Mouse (Mus musculus) gastrocnemius, postnatal 36 days (tissue): ENCODE results near the gene Adamts1. TPM values are rescaled to one million over a fixed set of nuclear protein-coding genes. Genes with fewer than 3 reads are reported as not detected.
A peak's percentile ranks its signal among the peaks of the same experiment; 100 is the strongest.

Experiments
- DNase-seq, 2 experiments: peaks; one replicate each; pipeline ENCODE4 v3.0.0; 2022
- intact Hi-C: fragments of 180-260 bp; cut with DNase I; formaldehyde crosslinking; loops from one replicate; pipeline ENCODE4 v1.15.1; 2025
- long read RNA-seq, 2 experiments: library from polyadenylated mRNA; stranded (forward); transcript quantifications; one replicate each; pipeline ENCODE4 v2.0.0; 2021
- total RNA-seq, 2 experiments: library from RNA; stranded (reverse); gene quantifications; 2 replicates each; pipeline ENCODE4 v1.2.3; 2021

Gene Adamts1
- 10 to 100 TPM; 36.7 to 49.6 TPM for total RNA-seq
- long read RNA-seq, experiment 1, full-length matches to known transcripts = 11 of 39 reads
- long read RNA-seq, experiment 1, partial matches to known transcripts = 2 of 39 reads
- long read RNA-seq, experiment 1, other reads (novel, unspliced or antisense) = 26 of 39 reads
- long read RNA-seq, experiment 2, full-length matches to known transcripts = 13 of 45 reads
- long read RNA-seq, experiment 2, partial matches to known transcripts = 1 of 45 reads
- long read RNA-seq, experiment 2, other reads (novel, unspliced or antisense) = 31 of 45 reads

- intact Hi-C loops = loop anchor here (5.0 kb wide), 2 partner anchors 1444 to 1459 kb away; no protein-coding TSS in a partner anchor
- peak; percentile 86 to 91 for DNase-seq
Measured at GRCm38 (mm10) chr16:85802954-85803353, at the start of gene Adamts1. TSS of gene Adamts1 (minus strand) at chr16:85803113.

GRCm38 (mm10) chr16:85827066-85827465 lies 24.2 kb upstream of the Adamts1 start:
- intact Hi-C loops = no loop called here
- no peak for DNase-seq

GRCm38 (mm10) chr16:85822330-85822916 lies 19.5 kb upstream of the Adamts1 start:
- intact Hi-C loops = no loop called here
- no peak for DNase-seq

- intact Hi-C loops = no loop called here
- DNase-seq = no peak
Measured at GRCm38 (mm10) chr16:85819808-85820458, 17.0 kb upstream of the Adamts1 start.

GRCm38 (mm10) chr16:85814116-85814515 lies 11.2 kb upstream of the Adamts1 start:
- intact Hi-C loops = no loop called here
- no peak for DNase-seq

- intact Hi-C loops = loop anchor here (2.0 to 5.0 kb wide), 4 partner anchors 495 to 1075 kb away; no protein-coding TSS in a partner anchor
- DNase-seq = peak; percentile 52 to 61
Measured at GRCm38 (mm10) chr16:85807626-85808025, 4.7 kb upstream of the Adamts1 start.

- peak in 1 of 2 experiments; percentile 53 for DNase-seq
Measured at GRCm38 (mm10) chr16:85807072-85807471, 4.2 kb upstream of the Adamts1 start.

GRCm38 (mm10) chr16:85805581-85805980 lies 2.7 kb upstream of the Adamts1 start:
- intact Hi-C loops = loop anchor here (5.0 kb wide), 1 partner anchor 1077 kb away; no protein-coding TSS in a partner anchor
- no peak for DNase-seq

More at GRCm38 (mm10) chr16:85807072-85807471, 4.2 kb upstream of the Adamts1 start:
- intact Hi-C loops = loop anchor here (2.0 to 5.0 kb wide), 3 partner anchors 612 to 1075 kb away; no protein-coding TSS in a partner anchor

GRCm38 (mm10) chr16:85803613-85804551 lies 969 bp upstream of the Adamts1 start:
- DNase-seq = peak; percentile 72 to 79
- intact Hi-C loops = loop anchor here (5.0 kb wide), 2 partner anchors 1443 to 1458 kb away; no protein-coding TSS in a partner anchor

GRCm38 (mm10) chr16:85801971-85802811 lies 722 bp downstream of the Adamts1 start:
- peak; percentile 48 to 62 for DNase-seq
- intact Hi-C loops = loop anchor here (5.0 kb wide), 2 partner anchors 1445 to 1460 kb away; no protein-coding TSS in a partner anchor

GRCm38 (mm10) chr16:85801252-85801651 lies 1.7 kb downstream of the Adamts1 start:
- peak; percentile 74 to 75 for DNase-seq
- intact Hi-C loops = loop anchor here (5.0 kb wide), 2 partner anchors 1446 to 1461 kb away; no protein-coding TSS in a partner anchor

GRCm38 (mm10) chr16:85800691-85801090 lies 2.2 kb downstream of the Adamts1 start:
- peak; percentile 84 to 91 for DNase-seq
- intact Hi-C loops = loop anchor here (5.0 kb wide), 2 partner anchors 1447 to 1462 kb away; no protein-coding TSS in a partner anchor

- DNase-seq = no peak
- intact Hi-C loops = loop anchor here (5.0 kb wide), 2 partner anchors 1447 to 1462 kb away; no protein-coding TSS in a partner anchor
Measured at GRCm38 (mm10) chr16:85799971-85800370, 2.9 kb downstream of the Adamts1 start.

- peak in 1 of 2 experiments; percentile 48 for DNase-seq
- intact Hi-C loops = no loop called here
Measured at GRCm38 (mm10) chr16:85798334-85798733, 4.6 kb downstream of the Adamts1 start.

GRCm38 (mm10) chr16:85797161-85797560 lies 5.8 kb downstream of the Adamts1 start:
- intact Hi-C loops = no loop called here

GRCm38 (mm10) chr16:85795731-85796130 lies 7.2 kb downstream of the Adamts1 start:
- intact Hi-C loops = no loop called here
- no peak for DNase-seq

More at GRCm38 (mm10) chr16:85797161-85797560, 5.8 kb downstream of the Adamts1 start:
- no peak for DNase-seq

GRCm38 (mm10) chr16:85793166-85793830 lies 9.6 kb downstream of the Adamts1 start:
- DNase-seq = no peak
- intact Hi-C loops = no loop called here

GRCm38 (mm10) chr16:85781076-85781475 lies 21.8 kb downstream of the Adamts1 start:
- no peak for DNase-seq
- intact Hi-C loops = no loop called here
